Mouse (Mus musculus) heart, adult 18-20 months (tissue): ENCODE data around the gene Vmn2r44. TPM values are rescaled to one million over a fixed set of nuclear protein-coding genes. Genes with fewer than 3 reads are reported as not detected.
"Not testable (repeated sequence)": the region's sequence is repeated elsewhere in the genome, so short reads cannot be mapped to it uniquely, and the experiment has no call there.

ENCODE experiments used
- DNase-seq, 2 experiments: peaks; one replicate each; pipeline ENCODE4 v3.0.0; 2021 to 2022; ENCODE audit warnings: mixed read lengths in 1 of 2
- long read RNA-seq, 2 experiments: library from polyadenylated mRNA; stranded (forward); transcript quantifications; one replicate each; pipeline ENCODE4 v2.0.0; 2021
- total RNA-seq, 2 experiments: library from RNA; stranded (reverse); gene quantifications; 2 replicates each; pipeline ENCODE4 v1.2.3; 2021

The Vmn2r44 gene
- not detected for total RNA-seq
- long read RNA-seq, experiment 1: 0 reads
- long read RNA-seq, experiment 2: 0 reads

DNA sequence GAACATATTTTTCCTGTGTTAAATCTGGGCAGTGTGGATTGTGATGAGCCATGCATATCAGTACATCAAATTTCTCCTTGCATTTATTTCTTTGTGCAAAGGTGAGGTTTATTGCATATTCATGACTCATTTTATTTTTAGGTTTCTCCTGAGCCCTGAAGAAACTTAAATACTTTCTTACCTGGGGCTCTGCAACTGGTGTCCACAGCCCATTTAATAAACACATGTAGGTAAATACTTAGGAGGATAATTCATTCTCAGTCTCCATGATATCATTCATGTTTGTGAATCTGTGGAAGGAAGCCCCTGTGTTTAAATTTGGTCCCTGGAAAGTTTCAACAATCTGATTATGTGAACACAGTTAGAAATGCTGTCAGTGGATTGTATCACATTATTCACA lies at the start of gene Vmn2r44:
Gene Vmn2r44, minus strand, starts transcription at position 101 of the 400 bp plus-strand sequence.
- not testable (repeated sequence) for DNase-seq

DNA sequence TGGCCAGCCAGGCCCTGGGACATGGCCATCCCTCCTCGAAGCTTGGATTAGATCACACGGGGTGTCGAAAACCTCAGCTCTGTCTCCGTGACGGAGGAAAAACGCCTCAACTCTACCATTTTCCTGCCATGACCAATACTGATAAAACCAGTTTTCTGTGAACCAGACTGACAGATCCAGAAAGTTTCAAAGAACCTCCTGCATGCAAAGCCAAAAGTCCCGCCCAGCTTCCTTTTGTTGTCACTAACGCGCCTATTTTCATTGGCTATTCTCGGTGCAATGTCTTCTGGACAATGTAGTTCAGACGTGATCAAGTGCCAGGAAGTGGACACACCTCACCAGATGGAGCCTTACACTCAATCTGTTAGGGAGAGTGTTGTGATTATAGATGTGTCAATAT lies 25.3 kb downstream of the Vmn2r44 start:
- not testable (repeated sequence) for DNase-seq

Other genes with a start within 250 kb of the Vmn2r44 start
- gene Vmn2r41, start 221.7 kb downstream of the Vmn2r44 start, total RNA-seq: not detected
- gene Vmn2r42, start 183.0 kb downstream of the Vmn2r44 start, total RNA-seq: not detected
- gene Vmn2r43, start 122.7 kb downstream of the Vmn2r44 start, total RNA-seq: not detected
- gene Vmn2r45, start 105.7 kb upstream of the Vmn2r44 start, total RNA-seq: not detected